Mouse (Mus musculus): Measurements from ENCODE around the gene Olfr414. TPM values are rescaled to one million over a fixed set of nuclear protein-coding genes. Genes with fewer than 3 reads are reported as not detected.

Gene Olfr414
- not detected in 2 replicates for polyA plus RNA-seq (2016; fragmentation: Nextera tagmentation; extraction: Ambion mirVana)

DNA sequence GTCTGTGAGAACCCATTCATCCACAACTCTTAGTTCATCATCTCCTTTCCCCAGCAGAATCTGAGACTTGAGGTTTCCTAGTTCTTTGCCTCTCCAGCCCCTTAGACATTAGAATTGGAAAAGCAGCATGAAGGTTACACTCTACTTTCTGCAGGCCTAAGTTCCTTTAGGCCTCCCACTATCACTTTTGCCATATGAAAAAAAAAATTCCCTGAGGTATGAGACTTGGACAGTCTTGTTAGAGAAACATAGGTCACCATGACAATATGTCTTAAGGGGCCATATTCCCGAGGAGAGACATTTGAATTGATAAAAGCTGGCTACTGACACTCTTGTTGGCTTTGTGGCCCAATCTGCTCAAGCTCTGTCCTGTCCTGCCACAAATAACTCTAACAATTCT lies at the start of gene Olfr414:
Gene Olfr414 (plus strand): TSS at position 301 of the 400 bp plus-strand sequence.
- no peaks in the 10 kb centered on the region for H3K4me1 ChIP-seq
- H3K9me3 ChIP-seq = no peaks in the 10 kb centered on the region
- 64% methylated on average over 1 of the region's 1 CpGs for WGBS
- no peaks in the 10 kb centered on the region for H3K36me3 ChIP-seq (replicated peaks)
- H3K4me3 ChIP-seq = no peak within 1 kb of the TSS
- no peak for DNase-seq (ENCODE audit: low spot score)
- no peaks in the 10 kb centered on the region for H3K27me3 ChIP-seq (replicated peaks; ENCODE audit: low read depth, poor library complexity, severe bottlenecking)
- no peak within 1 kb of the TSS for H3K27ac ChIP-seq (replicated peaks)

DNA sequence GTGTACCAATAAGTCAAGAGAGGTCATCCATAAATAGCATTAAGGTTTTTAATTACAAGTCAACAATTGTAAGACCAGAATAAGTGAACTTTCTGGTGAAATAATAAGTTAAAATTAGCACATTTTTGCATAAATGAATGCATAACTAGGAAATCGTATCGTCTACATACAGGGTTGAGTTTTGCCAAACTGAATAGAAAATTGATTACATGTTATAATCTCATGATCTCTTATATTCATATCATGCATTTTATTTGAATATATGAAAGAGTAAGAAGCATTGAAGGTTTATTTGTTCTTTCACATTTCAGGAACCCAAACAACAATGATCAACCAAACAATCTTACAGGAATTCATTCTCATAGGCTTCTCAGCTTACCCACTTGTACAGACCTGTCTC lies 33.1 kb upstream of the Olfr414 start, which contains the start of gene Olfr248:
Gene Olfr248 (plus strand): TSS at position 301 of the 400 bp plus-strand sequence.
- Histone ChIP-seq H3K36me3 (replicated peaks) (no peaks in the 10 kb centered on the region), H3K9me3 (no peaks in the 10 kb centered on the region), H3K27ac (replicated peaks) (no peak within 1 kb of the TSS), H3K4me1 (no peaks in the 10 kb centered on the region), H3K27me3 (replicated peaks; ENCODE audit: low read depth, poor library complexity, severe bottlenecking) (no peaks in the 10 kb centered on the region), H3K4me3 (no peak within 1 kb of the TSS)
- DNase-seq (ENCODE audit: low spot score) = no peak
- 93% methylated on average over 2 of the region's 2 CpGs for WGBS

GRCm38 (mm10) chr1:174422959-174423358 lies 905 bp upstream of the Olfr414 start:
- WGBS = 90% methylated on average over 4 of the region's 4 CpGs
- Histone ChIP-seq H3K9me3 (no peaks in the 10 kb centered on the region), H3K4me3 (no peak overlapping the region), H3K4me1 (no peaks in the 10 kb centered on the region), H3K27ac (replicated peaks) (no peak overlapping the region), H3K27me3 (replicated peaks; ENCODE audit: low read depth, poor library complexity, severe bottlenecking) (no peaks in the 10 kb centered on the region), H3K36me3 (replicated peaks) (no peaks in the 10 kb centered on the region)
- no peak for DNase-seq (ENCODE audit: low spot score)

- Histone ChIP-seq H3K4me3 (no peak overlapping the region), H3K27ac (replicated peaks) (no peak overlapping the region), H3K9me3 (no peaks in the 10 kb centered on the region), H3K4me1 (no peaks in the 10 kb centered on the region), H3K36me3 (replicated peaks) (no peaks in the 10 kb centered on the region), H3K27me3 (replicated peaks; ENCODE audit: low read depth, poor library complexity, severe bottlenecking) (no peaks in the 10 kb centered on the region)
- 49% methylated on average over 3 of the region's 3 CpGs for WGBS
- no peak for DNase-seq (ENCODE audit: low spot score)
Measured at GRCm38 (mm10) chr1:174426180-174426986, 2.5 kb downstream of the Olfr414 start.

- 92% methylated on average over 1 of the region's 1 CpGs for WGBS
- no peak overlapping the region for H3K27ac ChIP-seq (replicated peaks)
- H3K27me3 ChIP-seq (replicated peaks; ENCODE audit: low read depth, poor library complexity, severe bottlenecking) = no peaks in the 10 kb centered on the region
- H3K9me3 ChIP-seq = no peaks in the 10 kb centered on the region
- H3K4me1 ChIP-seq = no peaks in the 10 kb centered on the region
- H3K36me3 ChIP-seq (replicated peaks) = no peaks in the 10 kb centered on the region
- H3K4me3 ChIP-seq = no peak overlapping the region
- DNase-seq (ENCODE audit: low spot score) = no peak
Measured at GRCm38 (mm10) chr1:174427402-174427801, 3.5 kb downstream of the Olfr414 start.

DNA sequence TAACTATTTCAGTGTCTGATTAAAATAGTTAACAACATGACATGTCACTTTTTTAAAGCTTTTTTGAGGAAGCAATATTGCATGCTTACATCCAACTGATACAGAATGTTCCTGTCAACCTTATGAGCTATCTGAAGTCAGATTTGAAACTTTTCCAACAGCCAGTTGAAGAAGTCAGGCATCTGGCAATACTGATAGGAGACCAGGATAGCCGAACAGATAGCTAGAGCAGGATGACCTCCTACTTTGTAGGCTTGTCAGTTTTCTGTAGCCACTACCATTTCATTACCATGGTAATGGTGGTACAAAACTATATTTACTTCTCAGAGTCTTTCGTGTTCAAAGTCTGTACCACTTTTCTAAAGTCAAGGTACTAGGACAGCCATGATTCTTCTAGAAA lies 4.5 kb downstream of the Olfr414 start:
- 91% methylated on average over 2 of the region's 2 CpGs for WGBS
- Histone ChIP-seq H3K4me3 (no peak overlapping the region), H3K27me3 (replicated peaks; ENCODE audit: low read depth, poor library complexity, severe bottlenecking) (no peaks in the 10 kb centered on the region), H3K9me3 (no peaks in the 10 kb centered on the region), H3K36me3 (replicated peaks) (no peaks in the 10 kb centered on the region), H3K27ac (replicated peaks) (no peak overlapping the region), H3K4me1 (no peaks in the 10 kb centered on the region)
- no peak for DNase-seq (ENCODE audit: low spot score)

- WGBS = 54% methylated on average over 1 of the region's 1 CpGs
- H3K9me3 ChIP-seq = no peaks in the 10 kb centered on the region
- H3K4me1 ChIP-seq = no peaks in the 10 kb centered on the region
- H3K27ac ChIP-seq (replicated peaks) = no peak overlapping the region
- no peaks in the 10 kb centered on the region for H3K27me3 ChIP-seq (replicated peaks; ENCODE audit: low read depth, poor library complexity, severe bottlenecking)
- H3K4me3 ChIP-seq = no peak overlapping the region
- no peaks in the 10 kb centered on the region for H3K36me3 ChIP-seq (replicated peaks)
- DNase-seq (ENCODE audit: low spot score) = no peak
Measured at GRCm38 (mm10) chr1:174434121-174434520, 10.3 kb downstream of the Olfr414 start.

GRCm38 (mm10) chr1:174441782-174442181 lies 17.9 kb downstream of the Olfr414 start, which contains the start of gene Olfr220:
Gene Olfr220 (plus strand): TSS chr1:174442082.
- H3K9me3 ChIP-seq = no peaks in the 10 kb centered on the region
- no peak for DNase-seq (ENCODE audit: low spot score)
- no peaks in the 10 kb centered on the region for H3K4me1 ChIP-seq
- H3K36me3 ChIP-seq (replicated peaks) = no peaks in the 10 kb centered on the region
- H3K27ac ChIP-seq (replicated peaks) = no peak within 1 kb of the TSS
- WGBS = 72% methylated on average over 1 of the region's 1 CpGs
- H3K4me3 ChIP-seq = no peak within 1 kb of the TSS
- H3K27me3 ChIP-seq (replicated peaks; ENCODE audit: low read depth, poor library complexity, severe bottlenecking) = no peaks in the 10 kb centered on the region

DNA sequence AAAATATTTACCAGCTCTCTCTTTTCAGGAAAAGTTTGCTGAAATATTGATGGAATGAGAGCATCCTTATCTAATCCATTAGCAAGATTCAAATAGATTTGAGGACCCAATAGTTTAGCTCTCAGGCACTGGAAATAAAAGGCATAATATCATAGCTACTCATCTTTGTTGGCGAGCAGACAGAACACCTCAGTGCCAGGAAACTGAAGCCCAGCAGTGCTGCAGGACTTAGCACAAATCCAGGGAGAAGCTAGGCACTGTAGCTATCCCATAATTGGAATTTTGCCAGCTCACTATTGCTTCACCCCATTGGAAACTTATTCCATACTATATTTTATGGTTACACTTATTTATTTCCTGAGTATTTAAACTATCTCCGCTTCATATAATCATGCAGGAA lies 31.2 kb downstream of the Olfr414 start:
- Histone ChIP-seq H3K27me3 (replicated peaks; ENCODE audit: low read depth, poor library complexity, severe bottlenecking) (no peaks in the 10 kb centered on the region), H3K9me3 (no peaks in the 10 kb centered on the region), H3K27ac (replicated peaks) (no peak overlapping the region), H3K36me3 (replicated peaks) (no peaks in the 10 kb centered on the region), H3K4me3 (no peak overlapping the region), H3K4me1 (no peaks in the 10 kb centered on the region)
- 88% methylated on average over 2 of the region's 2 CpGs for WGBS
- no peak for DNase-seq (ENCODE audit: low spot score)

DNA sequence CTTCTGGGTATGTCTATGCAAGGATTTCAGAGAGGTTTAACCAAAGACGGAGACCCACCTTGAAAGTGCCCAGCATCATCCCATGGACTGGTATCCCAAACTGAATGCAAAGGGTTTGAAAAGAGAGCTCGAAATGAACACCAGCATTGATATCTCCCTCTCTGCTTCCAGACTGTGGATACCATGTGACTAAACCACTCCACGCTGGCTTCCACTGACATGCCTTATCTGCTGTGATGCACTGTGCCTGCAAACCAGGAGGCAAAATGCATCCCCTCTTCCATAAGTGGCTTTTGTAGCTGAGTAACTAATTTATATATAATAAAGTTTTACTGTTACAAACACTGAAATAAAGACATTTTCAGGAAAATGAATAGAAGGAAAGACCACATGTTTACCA lies 41.5 kb downstream of the Olfr414 start:
- no peaks in the 10 kb centered on the region for H3K9me3 ChIP-seq
- H3K4me1 ChIP-seq = no peaks in the 10 kb centered on the region
- WGBS = 89% methylated on average over 3 of the region's 3 CpGs
- H3K27me3 ChIP-seq (replicated peaks; ENCODE audit: low read depth, poor library complexity, severe bottlenecking) = no peaks in the 10 kb centered on the region
- H3K36me3 ChIP-seq (replicated peaks) = no peaks in the 10 kb centered on the region
- DNase-seq (ENCODE audit: low spot score) = no peak
- no peak overlapping the region for H3K4me3 ChIP-seq
- H3K27ac ChIP-seq (replicated peaks) = no peak overlapping the region

- Histone ChIP-seq H3K4me3 (no peak overlapping the region), H3K9me3 (no peaks in the 10 kb centered on the region), H3K27ac (replicated peaks) (no peak overlapping the region), H3K4me1 (no peaks in the 10 kb centered on the region), H3K27me3 (replicated peaks; ENCODE audit: low read depth, poor library complexity, severe bottlenecking) (no peaks in the 10 kb centered on the region), H3K36me3 (replicated peaks) (no peaks in the 10 kb centered on the region)
- 43% methylated on average over 2 of the region's 2 CpGs for WGBS
- DNase-seq (ENCODE audit: low spot score) = no peak
Measured at GRCm38 (mm10) chr1:174466240-174466639, 42.4 kb downstream of the Olfr414 start.

DNA sequence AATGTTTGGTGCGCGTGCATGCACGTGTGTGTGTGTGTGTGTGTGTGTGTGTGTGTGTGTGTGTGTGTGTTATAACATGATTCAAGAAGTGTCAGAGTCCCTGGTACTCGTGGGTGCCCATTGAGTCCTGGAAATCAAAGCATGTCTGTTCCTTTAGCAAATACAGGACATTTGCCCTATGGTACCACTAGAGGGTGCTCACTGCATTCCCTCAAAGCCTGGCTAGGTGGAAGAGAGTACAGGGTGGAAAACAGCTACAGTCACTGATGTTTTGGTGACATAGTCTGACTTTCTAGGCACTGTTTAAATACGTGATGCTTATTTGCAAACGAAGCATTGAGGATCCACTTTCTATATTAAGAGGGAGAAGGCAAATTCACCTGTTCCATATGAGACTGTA lies 45.9 kb downstream of the Olfr414 start:
- H3K36me3 ChIP-seq (replicated peaks) = no peaks in the 10 kb centered on the region
- no peaks in the 10 kb centered on the region for H3K27me3 ChIP-seq (replicated peaks; ENCODE audit: low read depth, poor library complexity, severe bottlenecking)
- WGBS = 7% methylated on average over 6 of the region's 6 CpGs
- no peak overlapping the region for H3K27ac ChIP-seq (replicated peaks)
- no peaks in the 10 kb centered on the region for H3K4me1 ChIP-seq
- DNase-seq (ENCODE audit: low spot score) = peak; percentile 48
- H3K4me3 ChIP-seq = no peak overlapping the region
- no peaks in the 10 kb centered on the region for H3K9me3 ChIP-seq

DNA sequence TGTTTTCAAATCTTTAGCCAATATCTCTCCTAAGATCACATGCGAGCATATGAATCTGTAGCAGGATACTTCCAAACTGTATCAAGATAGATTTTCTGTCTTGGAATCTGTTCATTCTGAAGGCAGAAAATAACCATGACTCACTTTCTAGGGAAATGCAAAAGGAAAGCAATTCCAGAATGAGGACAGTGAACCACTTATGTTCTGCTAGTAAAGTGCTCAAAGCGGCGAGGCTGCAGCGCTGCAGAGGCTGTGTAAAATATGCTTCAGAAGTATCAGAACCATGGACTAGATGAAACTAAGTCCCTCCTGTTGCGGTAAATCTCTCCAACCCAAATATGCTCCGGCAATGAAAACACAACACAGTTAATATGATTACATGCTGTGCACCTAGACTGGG lies 58.7 kb downstream of the Olfr414 start:
- DNase-seq (ENCODE audit: low spot score) = no peak
- Histone ChIP-seq H3K36me3 (replicated peaks) (no peaks in the 10 kb centered on the region), H3K4me3 (no peak overlapping the region), H3K4me1 (no peaks in the 10 kb centered on the region), H3K9me3 (no peaks in the 10 kb centered on the region), H3K27ac (replicated peaks) (no peak overlapping the region), H3K27me3 (replicated peaks; ENCODE audit: low read depth, poor library complexity, severe bottlenecking) (no peaks in the 10 kb centered on the region)
- 91% methylated on average over 6 of the region's 6 CpGs for WGBS
